Mouse (Mus musculus): ENCODE data around the gene Plekhg3. TPM values are rescaled to one million over a fixed set of nuclear protein-coding genes. Genes with fewer than 3 reads are reported as not detected.

Plekhg3 gene
- total and polyA plus RNA-seq, 3 experiments, result 5.1 to 17.5 (median 9.9) TPM

- peak; percentile 87 for DNase-seq
Measured at GRCm38 (mm10) chr12:76552321-76552720, 21.6 kb downstream of the Plekhg3 start.

- DNase-seq, result no peak
Measured at GRCm38 (mm10) chr12:76552958-76553357, 22.3 kb downstream of the Plekhg3 start.

GRCm38 (mm10) chr12:76553917-76554316 is 23.2 kb downstream of the Plekhg3 start:
- DNase-seq, result no peak

GRCm38 (mm10) chr12:76554392-76554791 is 23.7 kb downstream of the Plekhg3 start:
- DNase-seq, result no peak

- DNase-seq, result no peak
Measured at GRCm38 (mm10) chr12:76554871-76555386, 24.2 kb downstream of the Plekhg3 start.

GRCm38 (mm10) chr12:76556187-76556586 is 25.5 kb downstream of the Plekhg3 start:
- DNase-seq, result peak; percentile 63

- DNase-seq, result no peak
Measured at GRCm38 (mm10) chr12:76556745-76557389, 26.2 kb downstream of the Plekhg3 start.

- no peak for DNase-seq
Measured at GRCm38 (mm10) chr12:76558206-76558605, 27.5 kb downstream of the Plekhg3 start.

- peak; percentile 68 for DNase-seq
Measured at GRCm38 (mm10) chr12:76562196-76562595, 31.5 kb downstream of the Plekhg3 start.

GRCm38 (mm10) chr12:76566284-76566683 is 35.6 kb downstream of the Plekhg3 start:
- DNase-seq, result no peak

- DNase-seq, result no peak
Measured at GRCm38 (mm10) chr12:76570221-76570940, 39.7 kb downstream of the Plekhg3 start.

- no peak for DNase-seq
Measured at GRCm38 (mm10) chr12:76571266-76571665, 40.6 kb downstream of the Plekhg3 start.

- no peak for DNase-seq
Measured at GRCm38 (mm10) chr12:76572261-76573251, 41.9 kb downstream of the Plekhg3 start.

- no peak for DNase-seq
Measured at GRCm38 (mm10) chr12:76573381-76573780, 42.7 kb downstream of the Plekhg3 start.

- DNase-seq, result no peak
Measured at GRCm38 (mm10) chr12:76574815-76575214, 44.1 kb downstream of the Plekhg3 start.

- DNase-seq, result no peak
Measured at GRCm38 (mm10) chr12:76576061-76576460, 45.4 kb downstream of the Plekhg3 start.

GRCm38 (mm10) chr12:76576806-76577205 is 46.1 kb downstream of the Plekhg3 start:
- no peak for DNase-seq

- DNase-seq, result no peak
Measured at GRCm38 (mm10) chr12:76577858-76578257, 47.2 kb downstream of the Plekhg3 start.

- peak; percentile 36 for DNase-seq
Measured at GRCm38 (mm10) chr12:76578465-76578864, 47.8 kb downstream of the Plekhg3 start.

GRCm38 (mm10) chr12:76579806-76580205 is 49.1 kb downstream of the Plekhg3 start:
- peak; percentile 69 for DNase-seq

GRCm38 (mm10) chr12:76582139-76582538 is 51.4 kb downstream of the Plekhg3 start:
- DNase-seq, result peak; percentile 47

- DNase-seq, result peak; percentile 84
Measured at GRCm38 (mm10) chr12:76582841-76583240, 52.1 kb downstream of the Plekhg3 start.
